Mouse (Mus musculus): ENCODE measurements around the gene Cyth3. TPM values are rescaled to one million over a fixed set of nuclear protein-coding genes. Genes with fewer than 3 reads are reported as not detected.

The Cyth3 gene
- polyA plus RNA-seq, 1 experiment: 152 TPM

- H3K4me1 ChIP-seq (ENCODE audit: control insufficient read depth, insufficient read depth, low read length): no peaks in the 10 kb centered on the region
- WGBS: 67% methylated on average over 9 of the region's 9 CpGs
- no peak for DNase-seq
- no peak for TF ChIP-seq CTCF (IDR thresholded peaks at IDR 0.05; ENCODE audit: insufficient read depth, low read length)
- no peak for TF ChIP-seq POLR2A (IDR thresholded peaks at IDR 0.05; ENCODE audit: borderline replicate concordance, extremely low read depth, low read depth, low read length)
- no peak overlapping the region for H3K4me3 ChIP-seq (replicated peaks; ENCODE audit: extremely low read depth, low read depth, low read length)
Measured at GRCm38 (mm10) chr5:143706030-143706821, 84.0 kb downstream of the Cyth3 start.

- WGBS: 86% methylated on average over 7 of the region's 7 CpGs
- TF ChIP-seq POLR2A (IDR thresholded peaks at IDR 0.05; ENCODE audit: borderline replicate concordance, extremely low read depth, low read depth, low read length): no peak
- TF ChIP-seq CTCF (IDR thresholded peaks at IDR 0.05; ENCODE audit: insufficient read depth, low read length): no peak
- no peaks in the 10 kb centered on the region for H3K4me1 ChIP-seq (ENCODE audit: control insufficient read depth, insufficient read depth, low read length)
- DNase-seq: no peak
- no peak overlapping the region for H3K4me3 ChIP-seq (replicated peaks; ENCODE audit: extremely low read depth, low read depth, low read length)
Measured at GRCm38 (mm10) chr5:143706822-143707200, 84.6 kb downstream of the Cyth3 start.

- WGBS: 14% methylated on average over 7 of the region's 7 CpGs
- TF ChIP-seq CTCF (IDR thresholded peaks at IDR 0.05; ENCODE audit: insufficient read depth, low read length) (peak; percentile 87), POLR2A (IDR thresholded peaks at IDR 0.05; ENCODE audit: borderline replicate concordance, extremely low read depth, low read depth, low read length) (no peak)
- Histone ChIP-seq H3K4me1 (ENCODE audit: control insufficient read depth, insufficient read depth, low read length) (no peaks in the 10 kb centered on the region), H3K4me3 (replicated peaks; ENCODE audit: extremely low read depth, low read depth, low read length) (no peak overlapping the region)
- peak; percentile 60 for DNase-seq
Measured at GRCm38 (mm10) chr5:143711326-143711725, 89.1 kb downstream of the Cyth3 start.

- TF ChIP-seq POLR2A (IDR thresholded peaks at IDR 0.05; ENCODE audit: borderline replicate concordance, extremely low read depth, low read depth, low read length) (no peak), CTCF (IDR thresholded peaks at IDR 0.05; ENCODE audit: insufficient read depth, low read length) (no peak)
- 81% methylated on average over 14 of the region's 14 CpGs for WGBS
- Histone ChIP-seq H3K4me1 (ENCODE audit: control insufficient read depth, insufficient read depth, low read length) (no peaks in the 10 kb centered on the region), H3K4me3 (replicated peaks; ENCODE audit: extremely low read depth, low read depth, low read length) (no peak overlapping the region)
- no peak for DNase-seq
Measured at GRCm38 (mm10) chr5:143712011-143712800, 90.0 kb downstream of the Cyth3 start.

- DNase-seq: no peak
- WGBS: 93% methylated on average over 7 of the region's 7 CpGs
- TF ChIP-seq POLR2A (IDR thresholded peaks at IDR 0.05; ENCODE audit: borderline replicate concordance, extremely low read depth, low read depth, low read length) (no peak), CTCF (IDR thresholded peaks at IDR 0.05; ENCODE audit: insufficient read depth, low read length) (no peak)
- Histone ChIP-seq H3K4me1 (ENCODE audit: control insufficient read depth, insufficient read depth, low read length) (no peaks in the 10 kb centered on the region), H3K4me3 (replicated peaks; ENCODE audit: extremely low read depth, low read depth, low read length) (no peak overlapping the region)
Measured at GRCm38 (mm10) chr5:143721962-143722361, 99.7 kb downstream of the Cyth3 start.

- Histone ChIP-seq H3K4me3 (replicated peaks; ENCODE audit: extremely low read depth, low read depth, low read length) (peak overlapping the region; percentile 96), H3K4me1 (ENCODE audit: control insufficient read depth, insufficient read depth, low read length) (no peaks in the 10 kb centered on the region; the same call in 1 of the 2 replicates)
- TF ChIP-seq CTCF (IDR thresholded peaks at IDR 0.05; ENCODE audit: insufficient read depth, low read length) (no peak), POLR2A (IDR thresholded peaks at IDR 0.05; ENCODE audit: borderline replicate concordance, extremely low read depth, low read depth, low read length) (no peak)
- under 1% methylated on average over 6 of the region's 6 CpGs for WGBS
- DNase-seq: no peak
Measured at GRCm38 (mm10) chr5:143730915-143731314, 108.7 kb downstream of the Cyth3 start.

- Histone ChIP-seq H3K4me1 (ENCODE audit: control insufficient read depth, insufficient read depth, low read length) (no peaks in the 10 kb centered on the region; the same call in 1 of the 2 replicates), H3K4me3 (replicated peaks; ENCODE audit: extremely low read depth, low read depth, low read length) (peak overlapping the region; percentile 96)
- WGBS: under 1% methylated on average over 76 of the region's 82 CpGs
- TF ChIP-seq CTCF (IDR thresholded peaks at IDR 0.05; ENCODE audit: insufficient read depth, low read length) (no peak), POLR2A (IDR thresholded peaks at IDR 0.05; ENCODE audit: borderline replicate concordance, extremely low read depth, low read depth, low read length) (no peak)
- DNase-seq: peak; percentile 30
Measured at GRCm38 (mm10) chr5:143731483-143732112, 109.4 kb downstream of the Cyth3 start.

GRCm38 (mm10) chr5:143732180-143732891, 110.1 kb downstream of the Cyth3 start, which contains the start of gene Usp42:
Usp42 (minus strand) TSS chr5:143732280.
- Histone ChIP-seq H3K4me1 (ENCODE audit: control insufficient read depth, insufficient read depth, low read length) (no peaks in the 10 kb centered on the region; the same call in 1 of the 2 replicates), H3K4me3 (replicated peaks; ENCODE audit: extremely low read depth, low read depth, low read length) (peak within 1 kb of the TSS; percentile 96)
- WGBS: under 1% methylated on average over 79 of the region's 82 CpGs
- peak; percentile 91 for DNase-seq
- TF ChIP-seq CTCF (IDR thresholded peaks at IDR 0.05; ENCODE audit: insufficient read depth, low read length): no peak
- TF ChIP-seq POLR2A (IDR thresholded peaks at IDR 0.05; ENCODE audit: borderline replicate concordance, extremely low read depth, low read depth, low read length): peak; percentile 98
